8 mouse cellular contexts compared by ENCODE assay signal in genomic region chr16:52060100-52060719, GRCm38 (mm10). TPM values are rescaled to one million over a fixed set of nuclear protein-coding genes. Genes with fewer than 3 reads are reported as not detected.
DNase-seq lines count a peak whose midpoint lies in the region; ATAC-seq and TF ChIP-seq lines count a peak whose summit lies in the region.

No protein-coding gene starts in this region.

- H3K36me3 ChIP-seq in heart, embryonic 13.5 days = no peaks in the 10 kb centered on the region; the same call in 1 of the 2 replicates
- H3K36me3 ChIP-seq in liver, embryonic 14.5 days (replicated peaks; ENCODE audit: control insufficient read depth, insufficient read depth, low read depth) = no peaks in the 10 kb centered on the region
- H3K36me3 ChIP-seq in hindbrain, embryonic 11.5 days (ENCODE audit: control insufficient read depth, insufficient read depth, low read length) = no peaks in the 10 kb centered on the region

- H3K27ac ChIP-seq in gastrocnemius, adult 2 months = peak overlapping the region; percentile 79
- peak overlapping the region; percentile 83 for H3K27ac ChIP-seq in heart, embryonic 13.5 days (replicated peaks)
- no peak overlapping the region for H3K27ac ChIP-seq in liver, embryonic 14.5 days
- H3K27ac ChIP-seq in hindbrain, embryonic 11.5 days (ENCODE audit: low read depth, low read length) = no peak overlapping the region

- peak; percentile 62 for DNase-seq in gastrocnemius, adult 2 months
- DNase-seq in gastrocnemius, postnatal 10 days = no peak
- DNase-seq in MEL-GATA-1-ER (ENCODE audit: extremely low read depth, low read depth) = peak; percentile 65
- DNase-seq in liver, embryonic 14.5 days (ENCODE audit: low read depth in 3 of 3, low spot score in 3 of 3) = peak in 1 of 3 experiments; percentile 33
- DNase-seq in right cerebral cortex, postnatal 36 days (ENCODE audit: low spot score in 2 of 2) = peak; percentile 14 to 34
- DNase-seq in urinary bladder, postnatal 36 days (ENCODE audit: low spot score in 2 of 2) = peak; percentile 51 to 64
- DNase-seq in hindbrain, embryonic 11.5 days (ENCODE audit: low spot score) = no peak

- peaks cover 77% of the 10 kb centered on the region for H3K4me1 ChIP-seq in heart, embryonic 13.5 days
- H3K4me1 ChIP-seq in liver, embryonic 14.5 days (replicated peaks; ENCODE audit: control insufficient read depth in 2 of 2, insufficient read depth in 2 of 2, low read length in 1 of 2) = peaks cover 8 to 34% of the 10 kb centered on the region in 2 experiments
- H3K4me1 ChIP-seq in hindbrain, embryonic 11.5 days (replicated peaks; ENCODE audit: control insufficient read depth, insufficient read depth, low read length) = no peaks in the 10 kb centered on the region

- H3K27me3 ChIP-seq in heart, embryonic 13.5 days (replicated peaks) = 0 out of 2 replicates have a peak, but pooled peaks cover 3% of the 10 kb centered on the region
- no peaks in the 10 kb centered on the region for H3K27me3 ChIP-seq in liver, embryonic 14.5 days (ENCODE audit: control insufficient read depth, insufficient read depth, low read length)
- no peaks in the 10 kb centered on the region for H3K27me3 ChIP-seq in hindbrain, embryonic 11.5 days (ENCODE audit: control insufficient read depth, insufficient read depth, low read length)

- H3K4me2 ChIP-seq in heart, embryonic 13.5 days = peak overlapping the region; percentile 53
- peak overlapping the region; percentile 44 for H3K4me2 ChIP-seq in liver, embryonic 14.5 days (ENCODE audit: low read depth)
- H3K4me2 ChIP-seq in hindbrain, embryonic 11.5 days (replicated peaks; ENCODE audit: low read depth, low read length) = no peak overlapping the region

- intact Hi-C loops in gastrocnemius, adult 2 months (cut with DNase I) = no loop called here

- ATAC-seq in heart, embryonic 13.5 days (ENCODE audit: extremely low read depth, insufficient number of reproducible peaks, low FRiP score, low TSS enrichment) = no peak
- peak; percentile 62 for ATAC-seq in liver, embryonic 14.5 days (ENCODE audit: insufficient read depth)
- no peak for ATAC-seq in hindbrain, embryonic 11.5 days (ENCODE audit: low FRiP score)

- WGBS in heart, embryonic 13.5 days = 66% methylated on average over 17 of the region's 17 CpGs
- 40% methylated on average over 17 of the region's 17 CpGs for WGBS in liver, embryonic 14.5 days (ENCODE audit: insufficient replicate concordance)
- WGBS in hindbrain, embryonic 11.5 days = 79% methylated on average over 17 of the region's 17 CpGs

- no peak for TF ChIP-seq EP300 in liver, embryonic 14.5 days (IDR thresholded peaks at IDR 0.05; ENCODE audit: low read depth)

- H3K9ac ChIP-seq in heart, embryonic 13.5 days = peak overlapping the region; percentile 1
- no peak overlapping the region for H3K9ac ChIP-seq in liver, embryonic 14.5 days (replicated peaks)
- H3K9ac ChIP-seq in hindbrain, embryonic 11.5 days (ENCODE audit: low read depth, low read length) = no peak overlapping the region

- peak overlapping the region; percentile 15 for H3K4me3 ChIP-seq in gastrocnemius, adult 2 months
- 0 out of 2 replicates have a peak overlapping the region, but pooled peaks have one; percentile 1 for H3K4me3 ChIP-seq in heart, embryonic 13.5 days
- H3K4me3 ChIP-seq in liver, embryonic 14.5 days (ENCODE audit: insufficient read depth in 1 of 2, low read depth in 2 of 2, low read length in 2 of 2) = no peak overlapping the region
- H3K4me3 ChIP-seq in hindbrain, embryonic 11.5 days (ENCODE audit: low read depth, low read length) = no peak overlapping the region

- TF ChIP-seq CTCF in gastrocnemius, adult 2 months (IDR thresholded peaks at IDR 0.05) = no peak
- TF ChIP-seq CTCF in liver, embryonic 14.5 days (IDR thresholded peaks at IDR 0.05; ENCODE audit: low read depth) = no peak

- no peaks in the 10 kb centered on the region for H3K9me3 ChIP-seq in heart, embryonic 13.5 days
- no peaks in the 10 kb centered on the region for H3K9me3 ChIP-seq in liver, embryonic 14.5 days (ENCODE audit: control insufficient read depth, low read length)
- no peaks in the 10 kb centered on the region for H3K9me3 ChIP-seq in hindbrain, embryonic 11.5 days (ENCODE audit: control insufficient read depth, low read length)

RNA-seq across cellular contexts. Expression of gene Cblb, which starts 29.2 kb away (rescaled TPM):
- total RNA-seq in gastrocnemius, adult 2 months (2021) = 10 to 100 TPM; 15.1 to 16.2 TPM
- 10 to 100 TPM; 16.2 to 19.4 TPM for total RNA-seq in gastrocnemius, postnatal 10 days (2021)
- polyA plus RNA-seq in heart, embryonic 13.5 days (2015; fragmentation: Nextera tagmentation; extraction: Ambion mirVana) = 8.4 and 9.2 TPM in 2 replicates
- polyA plus RNA-seq in liver, embryonic 14.5 days (2012; rRNA removed) = 1.8 TPM in 2 replicates
- 1.8 and 2.2 TPM in 2 replicates for polyA plus RNA-seq in liver, embryonic 14.5 days (2014; fragmentation: Nextera tagmentation; extraction: Ambion mirVana)
- polyA plus RNA-seq in hindbrain, embryonic 11.5 days (2014; fragmentation: Nextera tagmentation; extraction: Ambion mirVana) = 54.2 and 54.6 TPM in 2 replicates

Comparison
In these comparisons a context has a peak if more than half of its experiments do, and no peak if none do; other contexts are left out.
1. DNase-seq: peak in gastrocnemius, adult 2 months (single experiment), MEL-GATA-1-ER (single experiment), right cerebral cortex, postnatal 36 days (2 of 2) and urinary bladder, postnatal 36 days (2 of 2); none in gastrocnemius, postnatal 10 days (single experiment) and hindbrain, embryonic 11.5 days (single experiment).
2. H3K27ac ChIP-seq: peak in gastrocnemius, adult 2 months (single experiment) and heart, embryonic 13.5 days (single experiment); none in liver, embryonic 14.5 days (single experiment) and hindbrain, embryonic 11.5 days (single experiment).
3. H3K4me3 ChIP-seq: peak in gastrocnemius, adult 2 months (single experiment) and heart, embryonic 13.5 days (single experiment); none in liver, embryonic 14.5 days (0 of 2) and hindbrain, embryonic 11.5 days (single experiment).